Mouse (Mus musculus) ZHBTc4 (cell line): ENCODE measurements around the gene Setd4.
A peak's percentile ranks its signal among the peaks of the same experiment; 100 is the strongest.

ENCODE experiments used
- DNase-seq: peaks from one replicate; pipeline ENCODE4 v3.0.0-alpha.2; 2011; ENCODE audit warnings: low read depth, low spot score

Gene Setd4

DNA sequence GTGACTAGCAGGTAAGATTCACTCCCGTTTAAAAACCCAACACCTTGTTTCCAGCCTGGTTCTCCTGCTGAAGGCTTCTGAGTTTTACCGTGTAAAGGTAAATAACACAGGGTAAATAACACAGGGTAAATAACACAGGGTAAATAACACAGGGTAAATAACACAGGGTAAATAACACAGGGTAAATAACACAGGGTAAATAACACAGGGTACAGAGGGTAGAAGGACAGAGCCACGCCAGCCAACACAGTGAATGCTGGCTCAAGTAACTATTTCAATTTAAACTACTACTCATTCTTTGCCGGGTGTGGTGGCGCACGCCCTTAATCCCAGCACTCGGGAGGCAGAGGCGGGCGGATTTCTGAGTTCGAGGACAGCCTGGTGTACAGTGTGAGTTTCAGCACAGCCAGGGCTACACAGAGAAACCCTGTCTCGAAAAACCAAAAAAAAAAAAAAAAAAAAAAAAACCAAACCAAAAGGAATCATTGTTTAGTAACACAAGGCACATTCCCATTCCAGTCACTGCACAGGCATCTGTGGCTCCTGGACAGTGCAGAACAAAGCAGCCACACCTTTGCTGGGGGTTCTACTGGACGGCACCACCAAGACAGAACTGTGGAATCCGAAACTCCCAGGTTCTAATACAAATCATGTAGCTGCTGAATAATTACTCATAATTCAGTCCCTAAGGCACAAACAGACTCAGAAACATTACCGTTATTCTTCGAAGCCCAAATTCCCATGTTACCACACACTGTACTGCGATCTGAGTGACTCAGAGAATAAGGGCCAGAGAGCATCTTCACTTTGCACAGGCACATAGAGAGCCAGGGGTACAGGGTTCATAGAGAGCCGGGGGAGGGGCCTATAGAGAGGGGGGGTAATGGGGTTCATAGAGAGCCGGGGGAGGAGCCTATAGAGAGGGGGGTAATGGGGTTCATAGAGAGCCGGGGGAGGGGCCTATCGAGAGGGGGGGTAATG, 12.1 kb downstream of the Setd4 start:
- no peak for DNase-seq

DNA sequence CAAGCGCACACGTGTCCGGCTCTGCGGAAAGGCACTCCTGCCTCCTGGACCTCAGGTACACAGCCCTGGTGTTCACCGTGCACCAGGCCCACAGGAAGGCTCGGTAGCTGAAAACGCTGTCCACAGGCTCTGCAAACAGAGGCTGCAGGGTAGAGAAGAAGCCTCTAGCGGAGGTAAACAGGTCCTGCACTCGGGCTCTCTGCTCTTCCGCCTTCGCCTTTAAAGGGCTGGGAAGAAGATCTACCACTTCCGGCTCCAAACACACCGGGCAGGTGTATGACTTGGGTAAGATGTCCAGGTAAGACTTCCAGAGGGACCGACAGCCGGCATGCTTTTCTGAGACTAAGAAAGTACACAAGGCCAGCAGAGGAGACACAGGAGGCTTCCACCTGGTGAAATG, 12.9 kb downstream of the Setd4 start:
- DNase-seq: peak; percentile 83

DNA sequence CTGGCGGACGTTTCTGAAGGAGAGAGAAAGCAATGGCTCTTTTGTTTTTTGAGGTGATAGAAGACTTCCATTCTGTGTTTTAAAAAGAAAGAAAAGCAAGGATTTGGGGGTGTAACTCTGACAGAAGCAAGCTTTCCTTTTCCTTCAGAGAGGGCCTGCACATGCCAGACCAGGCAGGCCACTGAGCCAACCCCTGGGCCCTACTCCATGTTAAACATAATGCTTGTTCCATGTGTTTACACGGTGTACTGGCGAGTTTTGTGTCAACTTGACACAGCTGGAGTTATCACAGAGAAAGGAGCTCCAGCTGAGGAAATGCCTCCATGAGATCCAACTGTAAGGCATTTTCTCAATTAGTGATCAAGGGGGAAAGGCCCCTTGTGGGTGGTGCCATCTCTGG, 15.6 kb downstream of the Setd4 start:
- no peak for DNase-seq

DNA sequence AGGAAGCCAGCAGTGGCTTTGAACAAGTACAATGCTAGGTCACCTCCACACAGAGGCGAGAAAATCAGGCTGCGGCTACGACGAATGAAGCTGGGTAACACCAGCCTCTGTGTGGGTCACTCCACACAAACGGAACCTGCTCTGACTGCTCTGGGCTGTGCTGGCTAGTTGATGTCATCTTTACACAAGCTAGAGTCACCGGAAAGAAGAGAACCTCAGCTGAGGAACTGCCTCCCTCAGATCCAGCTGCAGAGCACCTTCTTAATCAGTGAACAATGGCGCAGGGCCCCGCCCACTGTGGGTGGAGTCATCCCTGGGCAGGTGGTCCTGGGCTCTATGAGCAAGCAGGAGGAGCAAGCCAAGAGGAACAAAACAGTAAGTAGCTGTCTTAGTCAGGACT, 17.5 kb downstream of the Setd4 start:
- DNase-seq: peak; percentile 90

DNA sequence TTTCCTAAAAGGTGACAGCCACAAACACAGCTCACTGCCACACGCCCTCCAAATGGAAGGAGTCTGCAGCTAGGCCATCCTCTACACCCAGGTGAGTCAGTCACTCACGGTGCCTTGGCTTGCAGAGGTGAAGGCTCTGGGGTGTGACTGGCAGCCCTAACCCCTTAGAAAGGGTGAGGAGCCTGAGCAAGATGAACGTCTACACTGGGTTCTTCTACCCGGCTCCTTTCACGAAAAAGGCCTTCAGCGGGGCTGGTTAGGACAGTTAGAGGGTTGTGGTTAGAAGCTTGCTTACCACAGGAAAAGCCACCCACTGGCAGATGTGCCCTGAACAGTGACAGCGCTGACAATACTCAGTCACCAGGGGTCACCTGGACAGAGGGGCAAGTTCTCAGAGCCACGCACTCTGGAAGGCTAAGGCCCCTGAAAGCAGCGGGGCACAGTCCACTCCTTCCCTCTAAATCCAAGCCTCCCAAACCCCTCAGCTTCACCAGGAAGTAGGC, 18.1 kb downstream of the Setd4 start:
- no peak for DNase-seq

DNA sequence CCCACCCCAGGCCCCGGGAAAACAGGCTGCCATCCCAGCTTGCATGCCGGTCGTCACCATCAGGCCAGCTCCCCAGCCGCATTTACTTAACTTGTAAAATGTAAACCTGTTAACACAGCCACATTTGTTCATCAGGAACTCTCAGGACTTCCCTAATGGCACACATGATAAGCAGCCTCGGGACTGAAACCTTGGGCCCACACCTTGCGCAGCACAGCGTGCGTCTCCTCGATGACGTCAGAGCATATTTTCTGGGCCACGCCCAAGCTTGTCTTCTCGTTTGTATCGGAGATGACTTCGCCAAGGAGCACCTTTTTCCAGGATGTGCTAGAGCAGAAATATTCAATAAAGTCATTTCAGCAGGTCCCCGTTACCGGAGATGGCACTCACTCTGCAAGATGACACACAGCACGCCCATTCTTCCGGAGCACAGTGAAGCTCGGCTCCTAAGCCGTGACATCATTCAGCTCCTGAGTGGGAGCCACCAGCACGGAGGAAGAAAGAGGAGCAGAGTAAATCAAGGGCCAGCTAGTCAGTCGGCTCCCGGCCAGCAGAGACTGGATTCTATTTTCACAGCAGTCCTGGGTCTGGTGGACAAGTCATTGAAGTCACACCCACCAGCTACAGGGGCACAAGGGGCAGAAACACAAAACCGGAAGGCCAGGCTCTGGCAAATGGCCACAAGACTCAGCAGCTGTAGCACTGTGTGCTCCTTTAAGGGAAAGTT, 18.7 kb downstream of the Setd4 start:
- DNase-seq: peak; percentile 54

DNA sequence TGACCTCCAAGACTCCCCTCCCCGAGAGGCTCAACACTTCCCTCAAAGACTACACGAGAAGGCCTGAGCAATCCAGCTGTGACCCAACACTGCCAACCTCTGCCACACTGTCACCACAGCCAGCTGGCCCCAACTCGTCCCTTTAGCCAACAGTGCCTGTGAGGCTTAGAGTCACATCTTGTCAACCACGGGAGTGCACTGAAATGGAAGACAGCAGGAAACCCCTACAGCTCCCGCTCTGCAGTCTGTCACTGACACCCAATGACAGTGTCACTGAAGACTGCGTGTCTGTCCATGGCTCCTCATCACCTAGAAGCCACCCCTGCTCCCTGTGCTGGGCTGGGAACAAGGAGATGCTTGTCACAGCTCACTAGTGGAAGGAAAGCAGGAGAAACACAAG, 22.7 kb downstream of the Setd4 start:
- DNase-seq: no peak

DNA sequence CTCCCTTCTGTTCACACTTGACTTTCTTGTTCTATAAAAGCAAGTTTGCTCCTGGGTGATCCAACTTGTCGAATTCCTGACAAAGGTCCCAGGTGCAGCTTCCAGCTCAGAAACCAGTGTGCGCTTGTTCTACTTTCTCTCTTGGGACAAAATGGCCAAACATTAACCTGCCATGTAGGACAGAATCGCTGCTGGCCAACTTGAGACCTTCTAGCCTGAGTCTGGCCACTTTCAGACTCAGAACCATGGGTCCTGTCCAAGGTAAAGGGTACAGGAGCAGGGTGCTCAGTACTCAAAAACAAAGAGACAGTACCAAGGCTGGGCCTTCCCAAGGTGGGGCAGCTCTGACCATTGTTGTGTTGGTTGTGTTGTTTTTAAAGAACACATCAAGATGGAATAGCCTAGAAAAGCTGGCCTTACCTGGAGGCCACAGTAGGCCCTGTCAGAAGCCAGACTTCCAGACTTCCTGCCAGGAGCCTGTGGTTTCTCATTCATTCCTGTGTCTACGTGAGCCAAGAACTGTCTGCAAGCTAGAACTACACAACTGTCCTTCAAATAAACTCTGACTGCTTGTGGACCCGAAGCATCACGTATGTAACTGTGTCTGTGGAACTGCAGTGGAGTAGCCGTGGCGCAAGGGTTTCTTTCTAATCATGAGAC, 25.4 kb downstream of the Setd4 start:
- no peak for DNase-seq

DNA sequence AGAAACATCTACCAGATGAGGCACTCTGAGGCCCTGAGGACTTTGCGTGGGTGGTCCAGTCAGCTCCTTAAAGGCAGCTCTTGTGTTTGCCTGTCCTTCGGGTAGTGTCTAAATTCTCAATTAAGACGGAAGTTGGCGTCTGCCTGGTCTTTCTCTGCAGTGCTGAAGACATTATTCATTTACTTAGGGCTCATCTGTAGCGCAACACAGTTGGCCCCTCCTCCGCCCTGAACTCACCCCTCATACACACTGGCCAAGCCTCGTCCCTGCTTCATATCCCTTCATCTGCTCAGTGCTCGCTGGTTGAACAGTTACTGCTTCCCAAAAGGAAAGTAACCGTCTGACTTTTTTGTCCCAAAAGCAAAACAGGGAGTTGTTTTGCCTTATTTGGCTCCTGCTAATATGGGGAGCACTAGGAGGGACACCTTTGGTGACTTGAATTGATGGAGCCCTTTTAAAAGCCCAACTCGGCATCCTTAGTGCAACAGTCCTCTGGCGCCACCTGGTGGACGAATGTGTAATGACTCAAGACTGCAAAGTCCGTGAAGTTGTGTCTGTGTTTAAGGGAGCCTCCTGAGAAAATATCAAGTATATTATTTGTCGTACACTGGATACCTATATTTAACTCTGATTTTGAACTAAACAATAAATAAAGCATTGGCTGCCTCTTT, 27.3 kb downstream of the Setd4 start:
- DNase-seq: peak; percentile 86

DNA sequence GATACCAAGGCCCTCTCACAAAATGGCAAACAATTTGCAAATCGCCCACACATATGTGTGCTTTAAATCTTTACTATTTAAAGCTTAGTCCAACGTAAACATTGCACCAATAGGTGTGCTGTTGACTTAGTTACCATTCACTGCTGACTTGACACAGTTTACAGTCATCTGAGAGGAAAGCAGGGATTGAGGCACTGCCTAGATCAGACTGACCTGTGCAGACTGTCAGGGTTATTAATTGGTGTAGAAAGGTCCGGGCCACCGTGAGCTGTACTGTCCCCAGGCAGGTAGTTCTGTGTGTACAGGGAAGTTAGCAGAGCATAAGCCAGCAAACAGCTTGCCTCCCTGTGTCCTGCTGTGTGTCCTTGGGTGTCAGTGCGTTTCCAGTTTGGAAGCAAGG, 28.3 kb downstream of the Setd4 start:
- no peak for DNase-seq

DNA sequence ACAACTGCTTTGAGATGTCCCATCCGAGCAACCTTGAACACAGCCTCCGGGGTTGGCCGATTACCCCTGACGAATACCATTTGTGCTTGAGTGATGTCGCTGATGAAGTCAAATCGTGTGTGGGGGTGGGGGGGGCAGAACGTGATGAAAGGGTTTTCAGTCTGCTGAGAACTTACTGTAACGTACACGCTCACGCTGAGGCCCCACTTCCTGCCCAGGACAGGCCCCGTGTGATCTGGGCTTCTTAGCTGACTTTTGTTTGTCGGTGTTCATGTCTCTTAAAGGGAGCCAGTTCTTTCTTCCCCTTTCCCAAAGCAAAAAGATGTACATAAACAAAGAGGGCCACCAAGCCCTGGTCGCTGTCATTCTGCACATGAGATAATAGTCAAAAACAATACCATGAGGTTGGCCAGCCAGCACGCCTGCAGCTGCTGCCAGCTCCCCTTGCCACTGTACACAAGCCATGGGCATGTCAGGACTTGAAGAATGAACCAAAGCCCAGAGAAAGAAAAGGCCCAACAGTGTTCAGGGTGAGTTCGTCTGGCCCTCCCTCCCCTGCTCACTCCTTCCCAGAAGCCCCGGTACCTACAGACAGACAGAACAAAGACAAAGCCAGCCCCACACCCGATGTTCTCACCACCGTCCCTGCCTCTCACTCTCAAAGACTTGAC, 29.2 kb downstream of the Setd4 start:
- peak; percentile 57 for DNase-seq

DNA sequence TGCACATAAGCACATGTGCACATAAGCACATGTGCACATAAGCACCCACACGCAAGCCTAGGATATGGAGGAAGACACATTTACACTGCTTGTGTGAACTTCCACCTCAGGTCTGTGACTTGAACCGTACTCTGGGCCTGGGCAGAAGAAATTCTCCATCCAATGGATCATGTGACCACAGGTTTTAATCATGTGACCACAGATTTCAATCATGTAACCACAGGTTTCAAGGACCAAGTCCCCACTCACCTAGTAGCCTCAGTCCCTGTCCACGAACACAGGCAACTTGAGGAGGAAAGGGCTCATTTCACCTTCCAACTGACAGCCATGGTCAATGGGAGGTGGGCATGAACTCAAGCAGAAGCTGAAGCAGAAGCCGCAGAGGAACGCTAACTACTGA, 30.4 kb downstream of the Setd4 start:
- DNase-seq: no peak

DNA sequence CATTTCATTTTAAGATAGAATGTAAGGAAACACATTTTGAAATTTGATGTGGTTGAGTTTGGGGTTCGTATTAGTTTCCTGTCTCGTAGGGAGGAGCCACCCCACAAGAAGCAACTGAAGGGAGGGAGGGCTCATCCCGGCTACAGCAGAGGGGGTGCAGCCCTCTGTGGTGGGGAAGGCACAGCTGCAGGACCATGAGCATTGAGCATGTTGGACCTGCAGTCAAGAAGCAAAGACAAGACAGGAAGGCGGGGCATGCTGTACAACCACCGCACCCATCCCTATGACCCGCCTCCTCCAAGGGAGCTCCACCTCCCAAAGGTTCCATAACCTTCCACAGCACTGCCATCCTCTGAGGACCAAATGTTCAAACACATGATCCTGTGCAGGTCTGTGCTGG, 31.5 kb downstream of the Setd4 start:
- no peak for DNase-seq

DNA sequence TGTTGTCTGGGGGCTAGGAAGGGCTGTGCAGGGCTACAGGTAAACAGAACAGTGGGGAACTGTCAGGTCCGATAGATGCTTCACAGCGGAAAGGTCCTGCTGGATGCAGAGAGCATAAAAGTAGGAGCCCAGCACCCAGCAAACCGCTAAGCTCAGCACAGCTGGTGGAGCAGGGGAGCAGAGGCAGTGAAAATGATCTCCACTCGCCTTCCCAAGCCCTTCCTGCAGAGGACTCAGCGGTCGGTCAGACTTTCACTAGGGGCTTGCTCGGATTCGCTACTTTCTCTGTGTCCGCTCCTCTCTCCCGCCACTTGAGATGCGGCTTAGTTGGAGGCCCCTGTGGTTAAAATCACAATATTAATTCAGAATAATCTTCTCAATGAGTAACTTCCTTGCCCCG, 45.4 kb downstream of the Setd4 start:
- DNase-seq: no peak

DNA sequence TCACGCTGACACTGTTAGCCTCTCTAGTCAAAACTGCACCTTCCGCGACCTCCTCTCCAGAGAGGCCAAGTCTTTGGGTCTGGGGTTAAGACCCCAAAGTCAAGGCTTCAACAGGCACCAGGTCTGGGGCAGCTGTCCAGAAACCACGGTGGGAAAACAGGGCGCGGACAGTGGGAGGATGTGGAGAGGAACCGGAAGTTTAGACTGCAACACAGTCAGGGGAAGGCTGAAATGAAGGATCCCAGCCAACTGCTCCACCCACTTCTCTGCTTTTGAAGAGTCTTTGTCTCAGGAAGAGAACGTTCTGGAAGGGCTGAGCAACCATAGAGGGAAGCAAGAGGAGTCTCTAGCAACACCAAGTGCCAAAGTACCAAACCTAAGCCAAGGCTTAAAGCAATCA, 46.2 kb downstream of the Setd4 start:
- DNase-seq: no peak

DNA sequence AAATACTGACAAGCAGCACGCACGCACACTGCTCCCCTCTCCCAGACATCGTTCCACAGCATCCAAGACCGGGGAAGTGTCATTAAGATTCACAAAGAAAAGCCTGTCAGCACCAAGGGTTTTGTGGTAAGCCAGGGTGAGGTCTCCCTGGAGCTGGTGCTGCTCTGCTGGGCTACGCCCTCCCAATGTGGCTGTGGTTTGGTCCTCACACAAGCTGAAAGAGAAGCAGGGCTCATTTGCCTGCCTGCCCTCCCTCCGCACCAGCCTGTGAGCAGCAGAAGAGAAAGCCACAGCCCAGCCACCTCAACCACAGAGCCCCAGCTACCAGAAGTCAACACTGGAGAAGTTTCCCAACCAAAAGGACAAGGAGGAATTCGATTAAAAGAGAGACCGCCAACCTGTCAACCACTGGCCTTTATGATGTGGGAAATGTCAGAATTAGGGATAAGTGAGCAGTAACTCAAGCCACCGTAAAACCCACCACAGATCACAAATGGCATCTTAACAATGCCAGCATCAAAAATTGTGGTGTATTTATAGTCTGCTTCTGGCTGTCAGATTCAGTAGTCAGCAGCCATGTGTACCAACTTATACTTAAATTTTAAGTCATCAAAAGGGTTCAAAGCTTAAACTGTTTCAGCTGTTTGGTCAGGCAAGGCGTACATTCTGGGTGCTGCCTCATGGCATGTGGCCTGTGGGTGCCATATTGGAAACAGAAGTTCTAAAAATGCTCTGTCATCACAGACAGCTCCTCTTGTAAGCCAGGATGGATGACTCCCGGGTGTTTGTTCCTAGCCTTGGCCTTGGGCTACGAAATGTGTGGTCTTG, 51.0 kb downstream of the Setd4 start:
- DNase-seq: no peak

DNA sequence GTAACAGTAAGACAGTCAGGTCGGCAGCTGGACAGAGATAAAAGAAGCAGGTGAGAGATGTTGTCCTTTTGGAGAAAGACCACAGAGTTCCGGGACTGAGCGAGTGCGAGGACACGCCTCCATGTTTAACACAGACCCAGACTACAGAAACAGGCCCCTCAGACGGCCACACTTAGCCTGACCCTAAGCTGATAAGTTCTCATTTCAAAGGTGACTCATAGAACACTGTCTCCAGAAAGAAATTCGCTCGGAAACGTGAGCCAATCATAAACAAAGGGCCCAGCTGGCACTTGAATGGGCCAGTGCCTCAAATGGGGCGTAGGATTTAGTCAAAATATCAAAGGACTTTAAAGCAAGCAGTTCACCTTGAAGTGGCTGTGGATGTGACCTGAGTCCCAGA, 54.6 kb downstream of the Setd4 start:
- peak; percentile 88 for DNase-seq

DNA sequence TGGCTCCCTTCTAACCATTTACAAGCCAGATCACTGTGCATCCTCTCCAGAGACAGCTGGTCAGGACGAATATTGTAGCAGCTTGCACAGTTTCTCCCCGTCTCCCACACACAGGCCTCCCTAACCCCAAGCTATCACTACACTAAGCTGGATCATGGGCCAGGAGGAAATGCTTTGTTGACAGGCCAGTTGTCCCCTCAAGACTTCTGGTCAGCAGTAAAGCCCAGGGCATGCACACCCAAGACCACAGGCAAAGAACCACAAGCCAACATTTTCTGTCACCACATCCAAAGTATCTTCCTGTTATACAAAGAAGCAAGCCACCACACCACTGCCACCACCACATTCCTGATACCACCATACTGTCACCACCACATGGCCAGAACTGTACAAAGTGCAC, 55.8 kb downstream of the Setd4 start:
- DNase-seq: no peak

DNA sequence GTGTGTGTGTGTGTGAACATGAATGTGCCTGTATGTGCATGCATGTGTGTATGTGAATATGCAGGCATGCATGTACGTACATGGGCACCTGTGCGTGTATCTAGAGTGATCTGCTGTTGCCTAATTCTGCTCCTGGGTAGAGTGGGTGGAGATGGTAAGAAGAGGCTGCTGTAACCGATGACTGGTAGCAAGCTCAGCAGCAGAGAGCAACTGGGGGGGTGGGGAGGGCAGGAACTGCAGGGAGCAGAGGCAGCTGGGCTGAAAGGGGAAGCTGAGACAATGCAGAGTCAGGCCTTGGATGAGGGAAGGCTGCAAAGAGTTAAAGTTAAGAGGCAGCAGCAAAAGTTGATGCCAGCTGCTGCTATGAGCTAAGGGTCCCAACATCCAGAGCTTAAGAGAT, 56.7 kb downstream of the Setd4 start:
- no peak for DNase-seq

DNA sequence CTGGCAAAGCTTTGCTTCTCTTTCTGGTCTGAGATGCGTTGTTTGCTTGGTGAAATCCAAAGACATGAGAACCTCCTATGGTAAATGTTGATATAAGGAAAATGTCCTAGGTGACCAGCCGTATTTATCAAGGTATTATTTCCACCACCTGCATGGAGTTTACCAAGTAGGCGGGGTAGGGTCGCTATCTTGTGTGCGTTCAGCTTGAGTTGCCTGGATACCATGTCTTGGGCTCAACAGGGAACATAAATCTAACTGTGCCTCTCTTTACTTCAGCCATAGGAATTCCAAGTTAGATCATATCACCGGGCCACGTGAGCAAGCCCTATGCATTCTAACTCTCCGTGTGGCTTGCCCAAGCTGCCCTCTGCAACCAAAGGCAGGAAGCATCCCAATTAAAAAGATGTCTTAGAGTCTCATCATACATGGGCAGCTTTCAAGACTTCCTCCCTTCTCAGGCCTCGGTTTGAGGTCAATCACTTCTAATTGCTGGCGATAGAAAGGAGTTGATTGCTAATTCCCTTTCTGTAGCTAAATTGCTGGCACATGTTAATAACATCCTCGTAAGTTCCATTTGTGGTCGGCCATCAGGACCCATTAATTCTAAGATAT, 57.4 kb downstream of the Setd4 start:
- no peak for DNase-seq
